Mouse (Mus musculus) erythroblast, embryonic 14.5 days (primary cell): ENCODE data around the gene Polr1a.

Experiments used
- GATA1 ChIP-seq: IDR thresholded peaks from 2 replicates; pipeline ENCODE4 v1.6.1; 2012; ENCODE audit warnings: low read length, inconsistent platforms, mixed read lengths
- TAL1 ChIP-seq: IDR thresholded peaks from 3 replicates; pipeline ENCODE4 v1.6.1; 2012; ENCODE audit warnings: low read length, inconsistent platforms, mixed read lengths

GRCm38 (mm10) chr6:71932347-71932746, 23.5 kb downstream of the Polr1a start:
- TF ChIP-seq GATA1 = no peak
- TF ChIP-seq TAL1 = no peak
